Mouse (Mus musculus) forebrain, embryonic 12.5 days (tissue): ENCODE data around the gene Alkbh7. TPM values are rescaled to one million over a fixed set of nuclear protein-coding genes. Genes with fewer than 3 reads are reported as not detected.
A peak's percentile ranks its signal among the peaks of the same experiment; 100 is the strongest.

Experiments
- ATAC-seq: fragments of 200-750 bp; cut with Nextera tagmentation; 2 replicates; pipeline ENCODE4 v1.8.0; 2017; ENCODE audit warnings: moderate TSS enrichment; ENCODE audit not compliant: low FRiP score
- H3K27ac ChIP-seq: fragments of 300-500 bp; sonication (generic); 2 replicates; pipeline ENCODE4 v1.5.1; 2016; ENCODE audit warnings: mild to moderate bottlenecking
- H3K27me3 ChIP-seq: fragments of 300-500 bp; sonication (generic); 2 replicates; pipeline ENCODE4 v1.6.1; 2016; ENCODE audit warnings: mild to moderate bottlenecking
- H3K36me3 ChIP-seq: fragments of 300-500 bp; sonication (generic); replicated peaks from 2 replicates; pipeline ENCODE4 v1.6.1; 2016; ENCODE audit warnings: mild to moderate bottlenecking
- H3K4me1 ChIP-seq: fragments of 300-500 bp; sonication (generic); 2 replicates; pipeline ENCODE4 v1.6.1; 2016
- H3K4me2 ChIP-seq: fragments of 300-500 bp; sonication (generic); 2 replicates; pipeline ENCODE4 v1.6.1; 2016; ENCODE audit warnings: mild to moderate bottlenecking, moderate library complexity
- H3K4me3 ChIP-seq: fragments of 300-500 bp; sonication (generic); replicated peaks from 2 replicates; pipeline ENCODE4 v1.5.1; 2016; ENCODE audit warnings: mild to moderate bottlenecking
- H3K9ac ChIP-seq: fragments of 300-500 bp; sonication (generic); 2 replicates; pipeline ENCODE4 v1.6.1; 2016; ENCODE audit warnings: mild to moderate bottlenecking
- H3K9me3 ChIP-seq: fragments of 300-500 bp; sonication (generic); 2 replicates; pipeline ENCODE4 v1.6.1; 2016
- WGBS: fragments of 180-500 bp; shearing (Covaris S2); methylation state at CpG from one replicate; pipeline ENCODE4 v1.1.7; 2016; 5-methylcytosine and 5-hydroxymethylcytosine counted together
- polyA plus RNA-seq: library from polyadenylated mRNA; unstranded; fragments of >200 nt; fragmentation: Nextera tagmentation; extraction: Ambion mirVana; gene quantifications from 2 replicates; pipeline ENCODE4 v1.2.1, GENCODE M21; 2016

Gene Alkbh7
- polyA plus RNA-seq, 1 experiment from 2014 or later = 30.0 TPM

DNA sequence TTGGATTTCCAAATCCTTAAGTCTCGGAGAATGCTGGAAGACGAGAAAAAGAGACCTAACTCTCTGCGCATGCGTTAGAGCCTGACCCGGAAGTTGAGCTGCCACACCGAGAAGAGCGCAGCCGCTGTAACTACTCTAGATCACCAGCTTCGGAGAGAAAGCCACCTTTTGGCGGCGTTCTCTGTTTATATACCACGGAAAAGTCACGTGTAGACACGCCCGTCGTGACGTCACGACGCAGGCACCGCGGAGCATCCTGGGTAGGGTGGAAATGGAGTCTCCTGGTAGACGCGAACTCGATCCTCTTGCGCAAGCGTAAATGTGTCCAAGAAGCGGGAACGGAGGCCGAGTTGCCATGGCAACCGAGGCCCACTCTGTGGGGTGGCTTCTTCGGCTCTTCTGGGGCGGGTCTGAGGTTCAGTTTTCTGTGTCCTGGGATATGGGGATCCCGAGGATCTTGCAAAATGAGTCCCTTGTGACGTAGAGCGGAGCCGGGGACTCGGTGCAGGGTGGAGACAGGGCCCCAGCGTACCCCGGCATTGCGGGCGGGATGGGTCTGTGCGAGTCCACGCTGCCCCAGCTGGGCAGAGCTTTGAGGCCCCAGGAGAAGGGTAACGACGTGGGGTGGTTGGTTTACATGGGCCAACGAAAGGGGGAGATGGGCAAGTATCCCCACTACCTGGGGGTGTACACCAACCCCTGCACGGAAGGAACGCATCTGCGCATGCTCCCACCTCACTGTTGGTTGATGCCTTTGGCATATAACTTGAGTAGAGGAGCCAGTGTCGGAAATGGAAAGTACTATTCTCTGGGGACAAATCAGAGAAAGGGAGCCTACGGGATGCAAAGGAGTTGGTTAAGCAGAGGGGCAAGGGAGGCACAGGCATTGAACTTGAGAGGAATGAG is 14.3 kb downstream of the Alkbh7 start, which contains the start of the genes Gtf2f1 and Gm17949:
TSS of gene Gtf2f1 (minus strand) at position 53 of the 906 bp plus-strand sequence.
TSS of gene Gm17949 (plus strand) at position 234 of the 906 bp plus-strand sequence.
- ATAC-seq = peak; percentile 93
- Histone ChIP-seq H3K27ac (peak within 1 kb of the TSS; percentile 95), H3K9me3 (no peaks in the 10 kb centered on the region), H3K27me3 (no peaks in the 10 kb centered on the region), H3K9ac (peak within 1 kb of the TSS; percentile 81), H3K4me3 (peak within 1 kb of the TSS; percentile 72), H3K36me3 (peaks cover 29% of the 10 kb centered on the region), H3K4me2 (peak within 1 kb of the TSS; percentile 88), H3K4me1 (peaks cover 24% of the 10 kb centered on the region)
- WGBS = under 1% methylated on average over 51 of the region's 51 CpGs

DNA sequence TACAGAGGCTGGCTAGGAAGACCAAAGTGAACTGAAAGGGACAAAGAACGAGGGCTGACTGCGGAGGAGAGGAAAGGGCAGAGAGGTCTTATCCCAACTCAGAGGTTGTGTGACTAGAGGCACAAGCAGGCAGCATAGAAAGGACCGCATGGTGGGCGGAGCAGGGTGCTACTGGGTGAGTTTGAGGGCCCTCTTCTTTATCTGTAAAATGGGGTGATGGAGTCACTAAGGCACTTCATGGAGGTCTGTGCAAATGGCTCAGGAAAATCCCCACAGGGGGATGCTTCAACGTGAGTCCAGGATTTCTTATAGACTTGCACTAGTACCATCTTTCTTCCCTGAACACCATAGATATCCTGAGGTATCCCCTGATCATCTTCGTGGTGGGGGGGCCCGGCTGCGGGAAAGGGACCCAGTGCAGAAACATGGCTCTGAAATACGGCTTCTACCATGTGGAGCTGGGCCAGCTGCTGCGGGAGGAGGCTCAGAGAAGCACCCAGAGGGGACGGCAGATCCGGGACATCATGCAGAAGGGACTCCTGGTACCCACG is 15.2 kb downstream of the Alkbh7 start:
- ATAC-seq = no peak
- peak overlapping the region; percentile 86 for H3K4me2 ChIP-seq
- H3K36me3 ChIP-seq = peaks cover 21% of the 10 kb centered on the region
- 72% methylated on average over 13 of the region's 13 CpGs for WGBS
- H3K9ac ChIP-seq = peak overlapping the region; percentile 78; the same call in 1 of the 2 replicates
- peak overlapping the region; percentile 95 for H3K27ac ChIP-seq
- H3K4me1 ChIP-seq = peaks cover 24% of the 10 kb centered on the region
- peak overlapping the region; percentile 72 for H3K4me3 ChIP-seq
- no peaks in the 10 kb centered on the region for H3K9me3 ChIP-seq
- no peaks in the 10 kb centered on the region for H3K27me3 ChIP-seq

DNA sequence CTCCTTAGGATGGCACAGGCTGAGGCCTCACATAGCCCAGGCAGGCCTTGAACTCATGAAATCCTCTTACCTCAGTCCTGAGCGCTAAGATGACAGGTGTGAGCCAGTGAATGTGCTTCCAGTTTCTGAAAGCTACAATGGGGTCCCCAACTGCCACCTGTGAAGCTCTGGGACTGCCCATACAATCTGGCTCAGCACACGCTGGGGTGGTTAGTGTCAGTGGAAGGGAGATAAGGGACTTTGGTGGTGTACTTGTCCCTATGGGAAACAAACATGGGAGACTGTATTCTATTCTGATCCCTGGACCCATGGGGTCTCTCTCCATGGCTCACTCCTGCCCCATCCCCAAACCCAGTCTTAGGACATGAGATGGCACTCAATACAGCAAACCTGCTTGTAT is 22.6 kb downstream of the Alkbh7 start:
- H3K27ac ChIP-seq = no peak overlapping the region
- no peak for ATAC-seq
- H3K9ac ChIP-seq = no peak overlapping the region
- peaks cover 56% of the 10 kb centered on the region for H3K36me3 ChIP-seq
- H3K4me3 ChIP-seq = no peak overlapping the region
- no peaks in the 10 kb centered on the region for H3K9me3 ChIP-seq
- H3K4me2 ChIP-seq = no peak overlapping the region
- no peaks in the 10 kb centered on the region for H3K4me1 ChIP-seq
- H3K27me3 ChIP-seq = no peaks in the 10 kb centered on the region
- 79% methylated on average over 2 of the region's 2 CpGs for WGBS

DNA sequence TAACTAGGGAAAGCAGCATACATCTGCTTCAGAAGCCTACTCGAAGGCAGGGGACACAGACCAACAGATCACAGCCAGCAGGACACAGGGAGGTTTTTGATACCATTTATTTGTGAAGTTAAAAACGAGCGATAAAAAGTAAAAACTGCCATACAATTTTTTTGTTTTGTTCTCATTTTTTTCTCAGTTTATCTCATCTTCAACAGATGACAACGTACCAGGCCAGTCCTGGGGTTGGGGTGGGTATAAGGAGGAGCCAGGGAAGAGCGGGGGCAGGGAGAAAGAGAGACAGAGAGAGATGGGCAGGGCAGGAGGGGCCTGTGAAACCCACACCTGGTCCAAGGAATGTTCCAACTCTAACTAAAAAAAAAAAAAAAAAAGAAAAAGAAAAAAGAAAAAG is 23.8 kb downstream of the Alkbh7 start:
- Histone ChIP-seq H3K4me1 (no peaks in the 10 kb centered on the region), H3K9me3 (no peaks in the 10 kb centered on the region), H3K27ac (no peak overlapping the region), H3K27me3 (no peaks in the 10 kb centered on the region), H3K9ac (no peak overlapping the region), H3K4me2 (no peak overlapping the region), H3K4me3 (no peak overlapping the region), H3K36me3 (peaks cover 69% of the 10 kb centered on the region)
- 89% methylated on average over 5 of the region's 5 CpGs for WGBS
- ATAC-seq = no peak

DNA sequence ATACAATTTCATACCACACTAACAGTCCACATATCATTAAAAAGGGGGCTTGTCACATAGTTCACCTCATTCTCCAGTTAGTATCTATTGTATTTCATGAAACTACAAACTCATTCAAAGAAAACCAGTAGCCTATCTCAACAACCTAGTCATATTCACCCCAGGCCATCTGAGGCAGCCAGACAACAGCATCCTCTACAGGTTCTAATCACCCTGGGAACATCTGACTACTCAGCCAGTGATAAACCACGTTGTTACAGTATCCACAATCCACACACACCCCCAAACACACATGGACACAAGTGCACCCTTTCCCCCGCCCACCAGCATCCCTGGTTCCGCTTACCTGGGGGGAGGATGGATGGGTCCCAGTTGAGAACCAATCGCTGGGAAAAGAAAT is 30.3 kb downstream of the Alkbh7 start:
- Histone ChIP-seq H3K27me3 (no peaks in the 10 kb centered on the region), H3K9me3 (no peaks in the 10 kb centered on the region), H3K4me1 (peaks cover 23% of the 10 kb centered on the region), H3K4me3 (no peak overlapping the region), H3K9ac (no peak overlapping the region), H3K27ac (no peak overlapping the region), H3K4me2 (no peak overlapping the region), H3K36me3 (peaks cover 67% of the 10 kb centered on the region)
- WGBS = 94% methylated on average over 4 of the region's 4 CpGs
- ATAC-seq = no peak

DNA sequence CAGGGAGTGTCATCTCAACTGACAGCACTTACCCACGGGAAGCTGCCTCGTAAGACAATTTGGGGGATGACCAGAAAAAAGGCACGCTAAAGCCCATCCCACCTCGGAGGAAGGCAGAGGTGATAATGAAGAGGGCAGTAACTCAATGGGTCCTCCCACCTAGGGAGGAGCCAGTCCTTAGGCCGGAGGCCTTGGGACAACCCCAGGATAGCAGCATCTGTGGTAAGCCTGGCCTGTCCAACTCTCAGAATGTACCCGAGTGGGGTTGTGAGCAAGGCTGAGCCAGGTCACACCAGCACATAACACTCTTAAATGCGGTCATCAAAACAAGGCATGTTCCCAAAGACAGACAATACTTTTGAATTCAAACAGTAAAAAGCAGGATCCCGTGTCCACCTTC is 32.6 kb downstream of the Alkbh7 start:
- peak overlapping the region; percentile 96 for H3K4me3 ChIP-seq
- H3K4me1 ChIP-seq = peaks cover 26% of the 10 kb centered on the region
- WGBS = 63% methylated on average over 8 of the region's 8 CpGs
- peaks cover 45% of the 10 kb centered on the region for H3K36me3 ChIP-seq
- no peaks in the 10 kb centered on the region for H3K27me3 ChIP-seq
- H3K9me3 ChIP-seq = no peaks in the 10 kb centered on the region
- peak overlapping the region; percentile 100 for H3K9ac ChIP-seq
- H3K27ac ChIP-seq = no peak overlapping the region
- no peak for ATAC-seq
- peak overlapping the region; percentile 96 for H3K4me2 ChIP-seq

DNA sequence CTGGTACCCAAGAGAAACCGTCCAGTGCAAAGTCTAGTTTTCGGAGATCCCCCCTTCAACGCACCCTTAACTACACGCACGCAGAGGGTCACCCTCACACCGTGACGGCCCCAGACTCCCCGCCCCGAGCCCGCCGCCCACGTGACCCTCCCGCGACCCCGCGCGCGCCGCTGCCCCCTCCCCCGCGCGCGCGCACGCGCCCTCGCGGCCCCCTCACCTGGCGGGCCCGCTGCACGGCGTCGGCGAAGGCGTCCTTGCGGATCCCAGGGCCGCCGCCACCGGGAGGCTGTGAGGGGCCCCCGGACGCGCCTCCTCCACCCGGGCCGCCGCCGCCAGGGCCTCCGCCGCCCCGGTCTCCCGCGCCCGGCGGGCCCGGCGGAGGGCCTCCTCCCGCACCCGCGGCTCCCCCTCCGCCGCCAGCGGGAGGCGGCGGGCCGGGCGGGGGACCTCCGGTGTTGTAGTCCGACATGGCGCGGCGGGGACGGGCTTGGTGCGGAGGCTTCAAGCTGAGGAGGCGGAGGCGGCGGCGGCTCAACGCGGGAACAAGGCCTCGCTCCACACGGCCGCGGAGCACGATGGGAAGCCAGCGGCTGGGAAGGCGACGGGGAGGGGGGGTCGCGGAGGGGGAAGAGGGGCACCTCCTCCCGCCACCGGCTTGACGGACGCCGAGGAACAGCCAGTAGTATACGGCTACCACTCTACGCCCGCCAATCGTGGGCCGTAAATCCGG is 34.0 kb downstream of the Alkbh7 start, which contains the start of gene Khsrp:
TSS of gene Khsrp (minus strand) at position 592 of the 730 bp plus-strand sequence.
- Histone ChIP-seq H3K4me3 (peak within 1 kb of the TSS; percentile 96), H3K4me2 (peak within 1 kb of the TSS; percentile 96), H3K27me3 (no peaks in the 10 kb centered on the region; the same call in 1 of the 2 replicates), H3K36me3 (peaks cover 31% of the 10 kb centered on the region), H3K9me3 (no peaks in the 10 kb centered on the region), H3K4me1 (peaks cover 26% of the 10 kb centered on the region), H3K9ac (peak within 1 kb of the TSS; percentile 100), H3K27ac (peak within 1 kb of the TSS; percentile 96)
- WGBS = 2% methylated on average over 74 of the region's 99 CpGs
- ATAC-seq = peak; percentile 0; the same call in 1 of the 2 replicates

DNA sequence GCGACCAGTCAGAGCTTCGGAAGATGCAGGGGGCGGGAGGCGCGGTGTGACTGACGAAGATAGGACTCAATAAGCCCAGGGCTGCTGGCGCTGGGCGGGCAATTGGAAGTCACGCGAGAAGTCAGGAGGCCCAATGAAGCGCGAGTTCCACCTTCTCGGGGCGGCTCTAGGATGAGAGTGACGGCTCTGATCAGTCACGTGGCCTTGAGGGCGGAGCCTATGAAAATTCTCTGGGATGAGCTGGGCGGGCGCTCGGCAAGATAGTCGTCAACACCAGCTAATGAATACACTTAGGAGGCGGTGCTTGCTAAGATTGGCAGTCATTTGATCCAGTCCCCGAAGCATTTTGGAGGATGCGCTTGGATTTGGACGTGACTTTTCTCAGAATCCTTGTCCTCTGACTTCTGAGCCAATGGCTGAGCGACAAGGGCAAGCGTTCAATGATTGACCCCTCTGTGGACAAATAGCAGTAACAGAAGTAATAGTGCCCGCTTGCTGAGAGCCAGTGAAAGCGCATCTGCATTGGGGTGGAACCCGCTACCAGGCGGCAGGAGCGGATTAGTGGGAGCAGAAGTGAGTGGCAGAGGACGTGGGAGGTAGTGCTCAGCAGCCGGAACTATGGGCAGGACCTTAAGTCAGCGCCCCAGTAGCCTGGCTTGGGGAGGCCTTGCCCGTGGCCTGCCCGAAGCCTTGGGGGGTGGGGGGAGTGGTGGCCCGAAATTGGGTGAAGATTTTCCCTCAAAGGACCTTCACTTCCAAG is 34.7 kb downstream of the Alkbh7 start:
- WGBS = under 1% methylated on average over 38 of the region's 38 CpGs
- H3K36me3 ChIP-seq = peaks cover 23% of the 10 kb centered on the region
- ATAC-seq = peak; percentile 95
- H3K4me3 ChIP-seq = peak overlapping the region; percentile 96
- H3K4me2 ChIP-seq = peak overlapping the region; percentile 61
- peaks cover 26% of the 10 kb centered on the region for H3K4me1 ChIP-seq
- H3K9ac ChIP-seq = peak overlapping the region; percentile 50
- peak overlapping the region; percentile 89 for H3K27ac ChIP-seq
- H3K27me3 ChIP-seq = no peaks in the 10 kb centered on the region; the same call in none of the 2 replicates
- no peaks in the 10 kb centered on the region for H3K9me3 ChIP-seq

DNA sequence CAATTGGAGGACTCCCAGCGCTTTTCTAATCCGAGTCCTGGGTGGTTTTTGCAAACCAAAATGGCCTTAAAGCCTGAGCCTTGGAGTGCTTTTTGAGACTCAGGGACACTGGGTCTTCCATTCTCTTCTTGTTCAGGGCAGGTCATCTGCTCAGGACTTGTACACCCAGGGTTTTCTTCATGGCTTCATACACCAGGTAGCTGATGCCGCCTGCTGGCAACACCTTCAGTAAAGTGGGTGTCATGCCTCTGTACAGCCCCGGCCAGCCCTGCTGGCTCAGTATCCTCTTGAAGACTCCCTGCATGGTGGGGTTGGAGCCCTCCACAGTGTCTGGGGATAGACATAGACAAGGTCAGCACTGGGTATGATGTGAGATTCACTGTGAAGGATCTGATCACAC is 35.7 kb downstream of the Alkbh7 start:
- Histone ChIP-seq H3K9ac (no peak overlapping the region), H3K4me3 (no peak overlapping the region), H3K36me3 (peaks cover 13% of the 10 kb centered on the region), H3K27ac (no peak overlapping the region), H3K9me3 (no peaks in the 10 kb centered on the region), H3K4me2 (no peak overlapping the region; the same call in 1 of the 2 replicates), H3K4me1 (peaks cover 26% of the 10 kb centered on the region), H3K27me3 (peaks cover 4% of the 10 kb centered on the region)
- ATAC-seq = no peak
- WGBS = 86% methylated on average over 4 of the region's 4 CpGs

DNA sequence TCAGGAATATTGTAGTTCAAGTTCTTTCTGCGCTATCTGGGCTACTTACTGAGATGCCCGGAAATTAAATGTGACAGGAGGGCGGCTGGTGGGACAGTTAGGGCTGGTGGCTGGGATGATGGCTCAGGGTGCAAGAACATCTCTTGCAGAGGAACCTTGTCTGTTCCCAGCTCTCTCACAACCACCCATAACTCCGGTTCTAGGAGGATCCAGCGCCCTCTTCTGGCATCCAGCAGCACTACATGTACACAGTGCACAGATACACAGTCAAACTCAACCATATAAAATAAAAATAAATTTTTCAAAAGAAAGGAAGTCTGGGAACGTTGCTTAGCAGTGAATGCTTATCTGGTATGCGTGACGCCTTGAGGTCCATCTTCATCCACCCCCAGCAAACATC is 41.8 kb downstream of the Alkbh7 start:
- H3K9ac ChIP-seq = 0 out of 2 replicates have a peak overlapping the region, but pooled peaks have one; percentile 17
- H3K4me2 ChIP-seq = no peak overlapping the region
- H3K27ac ChIP-seq = no peak overlapping the region
- H3K4me3 ChIP-seq = no peak overlapping the region
- ATAC-seq = no peak
- WGBS = 42% methylated on average over 8 of the region's 8 CpGs
- no peaks in the 10 kb centered on the region for H3K9me3 ChIP-seq
- no peaks in the 10 kb centered on the region for H3K4me1 ChIP-seq
- peaks cover 24% of the 10 kb centered on the region for H3K27me3 ChIP-seq
- H3K36me3 ChIP-seq = no peaks in the 10 kb centered on the region

DNA sequence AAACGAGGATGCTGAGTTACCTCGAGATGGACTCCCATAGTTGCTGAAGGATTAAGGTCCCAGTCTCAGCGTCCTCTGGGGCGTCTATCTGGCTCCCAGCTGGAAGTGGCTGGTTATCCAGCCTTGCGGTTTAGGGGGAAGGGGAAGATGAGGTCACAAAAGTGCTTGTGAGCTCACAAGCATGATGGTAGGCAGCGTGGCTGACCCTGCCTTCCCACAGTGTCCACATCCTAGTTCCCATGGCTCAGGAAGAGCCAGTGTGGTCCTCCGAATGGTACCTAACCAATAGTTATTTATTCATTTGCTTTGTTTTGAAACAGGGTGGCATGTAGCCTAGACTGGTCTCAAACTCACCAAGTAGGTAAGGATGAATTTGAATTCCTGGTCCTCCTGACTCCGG is 44.4 kb downstream of the Alkbh7 start, which contains the start of gene Slc25a41:
TSS of gene Slc25a41 (minus strand) at position 101 of the 400 bp plus-strand sequence.
- Histone ChIP-seq H3K4me1 (no peaks in the 10 kb centered on the region), H3K4me3 (no peak within 1 kb of the TSS), H3K36me3 (peaks cover 16% of the 10 kb centered on the region), H3K4me2 (no peak within 1 kb of the TSS), H3K9ac (no peak within 1 kb of the TSS), H3K27ac (no peak within 1 kb of the TSS), H3K9me3 (no peaks in the 10 kb centered on the region), H3K27me3 (peaks cover 24% of the 10 kb centered on the region)
- no peak for ATAC-seq
- WGBS = 75% methylated on average over 8 of the region's 8 CpGs
